Mouse (Mus musculus) kidney, adult 2 months (tissue): Measurements from ENCODE around the gene Fgf11. TPM values are rescaled to one million over a fixed set of nuclear protein-coding genes. Genes with fewer than 3 reads are reported as not detected.

Source experiments
- DNase-seq: peaks from one replicate; pipeline ENCODE4 v3.0.0; 2021
- H3K27ac ChIP-seq: fragments of 200-500 bp; 2 replicates; pipeline ENCODE4 v1.5.1; 2012; ENCODE audit warnings: low read depth, low read length, control low read depth, inconsistent platforms; ENCODE audit not compliant: insufficient read depth
- H3K27me3 ChIP-seq: fragments of 200-500 bp; replicated peaks from 2 replicates; pipeline ENCODE4 v1.6.1; 2012; ENCODE audit warnings: mild to moderate bottlenecking, moderate library complexity, low read length, inconsistent platforms; ENCODE audit not compliant: control insufficient read depth, insufficient read depth
- H3K36me3 ChIP-seq: fragments of 200-500 bp; 2 replicates; pipeline ENCODE4 v1.6.1; 2012; ENCODE audit warnings: mild to moderate bottlenecking, moderate library complexity, low read length, inconsistent platforms; ENCODE audit not compliant: control insufficient read depth, insufficient read depth
- H3K4me1 ChIP-seq: fragments of 200-500 bp; 2 replicates; pipeline ENCODE4 v1.6.1; 2011; ENCODE audit warnings: low read length; ENCODE audit not compliant: control insufficient read depth, insufficient read depth
- H3K4me3 ChIP-seq: fragments of 200-500 bp; 2 replicates; pipeline ENCODE4 v1.5.1; 2011; ENCODE audit warnings: mild to moderate bottlenecking, low read depth, low read length, control low read depth; ENCODE audit not compliant: insufficient read depth
- CTCF ChIP-seq: fragments of 200-500 bp; conservative IDR thresholded peaks from 2 replicates; pipeline ENCODE4 v1.5.1; 2011; ENCODE audit warnings: low read depth, mild to moderate bottlenecking, control low read depth, low read length, moderate library complexity, mixed read lengths; ENCODE audit not compliant: insufficient read depth, insufficient read length
- POLR2A ChIP-seq: fragments of 200-500 bp; IDR thresholded peaks from one replicate; pipeline ENCODE4 v1.6.1; 2011; ENCODE audit warnings: low read depth, low read length, control low read depth
- WGBS: fragments of 180-500 bp; shearing (Covaris S2); methylation state at CpG from one replicate; pipeline ENCODE4 v1.1.7; 2018; 5-methylcytosine and 5-hydroxymethylcytosine counted together
- polyA plus RNA-seq: library from polyadenylated mRNA; depleted of rRNA; stranded (reverse); fragments of >200 nt; gene quantifications from 2 replicates; pipeline ENCODE4 v1.2.3, GENCODE M21; 2012

The Fgf11 gene
- polyA plus RNA-seq, 1 experiment: 2.6 TPM

DNA sequence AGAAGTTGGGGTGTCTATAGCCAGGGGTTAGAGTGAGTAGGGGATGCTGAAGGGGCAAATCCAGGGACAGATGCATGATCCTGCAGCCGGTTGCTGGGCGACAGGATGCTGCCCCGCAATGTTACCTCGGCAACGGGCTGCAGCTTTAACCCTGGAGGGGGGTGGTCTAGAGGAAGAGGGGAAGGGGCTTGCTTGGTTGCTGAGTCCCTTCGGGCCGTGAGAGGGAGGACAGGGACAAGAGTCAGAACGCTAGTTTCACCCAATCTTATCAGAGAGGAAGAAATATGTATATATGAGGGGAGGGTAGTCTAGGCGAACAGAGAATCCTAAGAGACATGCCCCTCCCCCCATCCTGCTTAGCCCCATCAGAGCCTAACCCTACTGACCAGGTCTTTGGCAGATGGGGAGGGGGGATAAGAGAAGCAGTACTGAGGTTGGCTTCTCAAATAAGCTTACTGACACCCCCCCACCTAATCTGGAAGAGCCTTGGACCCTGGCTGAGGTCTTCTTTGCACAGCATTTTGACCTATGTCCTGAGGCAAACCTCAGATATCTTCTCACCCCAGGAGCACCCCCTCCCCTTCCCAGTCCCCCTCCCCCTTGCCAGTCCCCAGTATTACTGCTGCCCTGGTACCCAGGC lies 33.8 kb upstream of the Fgf11 start:
- Histone ChIP-seq H3K27me3 (no peaks in the 10 kb centered on the region), H3K4me3 (no peak overlapping the region), H3K27ac (no peak overlapping the region), H3K4me1 (peaks cover 6% of the 10 kb centered on the region), H3K36me3 (no peaks in the 10 kb centered on the region)
- no peak for DNase-seq
- TF ChIP-seq POLR2A (no peak), CTCF (no peak)
- 56% methylated on average over 9 of the region's 9 CpGs for WGBS

DNA sequence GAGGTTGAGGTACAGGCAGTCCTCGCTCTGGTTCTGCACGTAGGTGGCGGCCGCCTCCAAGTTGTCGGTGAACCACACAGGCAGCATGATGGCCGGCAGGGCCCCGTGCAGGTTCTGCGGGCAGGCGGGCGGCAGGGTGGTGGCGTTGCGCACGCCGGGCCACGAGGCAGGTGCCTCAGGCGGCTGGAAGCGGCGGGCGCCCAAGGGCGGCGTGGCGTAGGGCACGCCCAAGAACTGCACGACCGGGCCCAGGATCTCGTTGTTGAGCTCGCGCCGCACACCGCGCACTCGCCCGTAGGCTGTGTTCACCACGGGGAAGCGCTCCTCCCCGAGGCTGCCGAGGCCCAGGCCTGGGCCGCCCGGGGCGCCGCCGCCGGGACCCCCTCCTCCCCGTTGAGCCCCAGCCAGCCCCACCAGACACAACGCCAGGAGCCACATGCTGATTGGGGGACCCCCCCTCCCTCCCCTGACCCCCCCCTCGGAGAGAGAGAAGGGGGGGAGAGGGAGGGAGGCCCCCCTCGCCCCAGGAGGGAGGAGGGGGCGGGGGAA lies 32.4 kb upstream of the Fgf11 start:
- peak; percentile 33 for DNase-seq
- no peak overlapping the region for H3K27ac ChIP-seq

DNA sequence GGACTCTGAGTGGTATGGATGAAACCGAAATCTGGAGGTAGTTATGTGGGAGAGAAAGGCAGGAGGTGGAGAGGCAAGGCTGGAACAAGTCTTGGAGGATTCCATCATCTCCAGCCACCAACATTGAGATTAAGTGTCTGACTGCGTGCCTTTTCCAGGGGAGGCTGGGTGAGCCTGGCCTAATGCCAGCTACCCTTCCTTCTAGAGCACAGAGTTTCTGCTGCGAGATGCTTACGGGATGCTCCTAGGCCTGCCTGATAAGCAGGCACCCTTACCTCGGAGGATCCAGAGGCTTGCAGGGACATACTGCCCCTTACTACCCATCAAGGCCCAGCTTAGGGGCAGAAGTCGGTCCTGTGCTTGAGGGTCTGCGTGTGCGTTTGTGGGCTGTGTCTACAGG lies 31.9 kb upstream of the Fgf11 start:
- DNase-seq: no peak
- H3K4me1 ChIP-seq: no peaks in the 10 kb centered on the region
- H3K36me3 ChIP-seq: no peaks in the 10 kb centered on the region
- TF ChIP-seq CTCF: no peak
- TF ChIP-seq POLR2A: no peak
- H3K4me3 ChIP-seq: 0 out of 2 replicates have a peak overlapping the region, but pooled peaks have one; percentile 16
- H3K27me3 ChIP-seq: no peaks in the 10 kb centered on the region
- no peak overlapping the region for H3K27ac ChIP-seq
- WGBS: 78% methylated on average over 8 of the region's 8 CpGs

More for the DNA sequence above, 32.4 kb upstream of the Fgf11 start:
- Histone ChIP-seq H3K27me3 (no peaks in the 10 kb centered on the region), H3K4me1 (peaks cover 4% of the 10 kb centered on the region), H3K36me3 (no peaks in the 10 kb centered on the region), H3K4me3 (peak overlapping the region; percentile 16; the same call in 1 of the 2 replicates)
- TF ChIP-seq CTCF (no peak), POLR2A (no peak)
- WGBS: 29% methylated on average over 40 of the region's 48 CpGs

DNA sequence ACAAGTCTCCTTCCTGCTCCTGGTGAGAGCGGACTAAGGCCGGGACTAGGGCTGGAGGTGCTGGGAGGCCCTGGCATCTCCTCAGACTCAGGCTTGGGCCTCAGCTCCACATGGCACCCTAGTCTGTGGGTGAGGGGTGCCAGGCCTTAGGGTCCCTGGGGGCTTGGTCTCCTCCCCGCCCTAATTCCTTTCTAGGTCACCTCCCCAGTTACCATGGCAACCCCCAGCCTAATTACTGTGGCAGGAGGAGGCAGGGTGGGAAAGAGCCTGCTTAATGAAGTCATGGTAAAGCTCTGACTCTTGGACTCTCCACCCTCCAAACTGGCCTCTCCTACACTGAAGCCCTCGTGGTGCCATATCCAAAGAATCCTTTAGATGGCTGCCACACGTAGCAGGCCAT lies 27.2 kb upstream of the Fgf11 start:
- no peaks in the 10 kb centered on the region for H3K36me3 ChIP-seq
- 74% methylated on average over 5 of the region's 5 CpGs for WGBS

DNA sequence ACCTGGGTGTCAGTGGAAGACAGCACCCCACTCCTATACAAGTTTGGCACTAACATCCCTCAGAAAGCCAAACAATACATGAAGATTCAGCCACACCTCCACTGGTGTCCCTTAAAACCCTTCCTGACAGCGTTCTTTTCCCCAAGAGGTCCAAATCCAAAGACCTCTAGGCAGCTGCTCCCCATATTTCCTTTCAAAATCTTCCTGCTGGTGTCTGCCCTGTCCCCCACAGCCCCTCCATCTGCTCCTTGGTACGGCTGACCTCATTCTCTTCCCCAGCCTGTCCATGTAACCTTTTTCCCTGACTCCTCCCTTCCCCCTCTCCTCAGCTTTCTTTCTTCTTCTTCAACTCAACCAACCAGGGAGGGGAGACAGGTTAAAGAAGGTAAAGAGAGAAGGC lies 21.8 kb upstream of the Fgf11 start:
- no peak for DNase-seq
- no peak overlapping the region for H3K4me3 ChIP-seq
- no peak overlapping the region for H3K27ac ChIP-seq
- no peaks in the 10 kb centered on the region for H3K27me3 ChIP-seq
- no peaks in the 10 kb centered on the region for H3K4me1 ChIP-seq
- WGBS: 46% methylated on average over 2 of the region's 2 CpGs
- H3K36me3 ChIP-seq: no peaks in the 10 kb centered on the region
- TF ChIP-seq POLR2A (no peak), CTCF (no peak)

More for the DNA sequence above, 27.2 kb upstream of the Fgf11 start:
- TF ChIP-seq POLR2A (no peak), CTCF (no peak)
- no peak for DNase-seq
- no peaks in the 10 kb centered on the region for H3K4me1 ChIP-seq
- H3K4me3 ChIP-seq: no peak overlapping the region
- no peak overlapping the region for H3K27ac ChIP-seq
- H3K27me3 ChIP-seq: no peaks in the 10 kb centered on the region

DNA sequence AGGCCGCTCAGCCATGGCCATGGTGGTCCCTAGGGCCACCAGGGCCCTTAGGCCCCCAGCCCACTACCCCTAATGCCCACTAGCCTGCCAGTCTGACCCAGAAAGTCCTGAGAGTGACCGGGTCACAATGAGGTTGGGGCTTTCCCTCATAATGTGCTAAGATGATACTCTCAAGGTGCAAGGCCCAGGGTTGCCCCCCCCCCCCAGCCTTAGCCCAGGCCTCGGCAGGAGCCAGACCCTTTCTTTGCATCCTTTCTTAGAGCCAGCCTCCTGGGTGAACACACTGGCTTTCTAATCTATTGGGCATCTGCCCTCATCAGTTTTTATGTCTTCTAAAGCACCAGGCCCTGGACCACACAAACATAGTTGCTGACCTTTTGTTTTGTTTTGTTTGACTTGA lies 20.4 kb upstream of the Fgf11 start, which contains the start of gene Spem1:
Spem1 (minus strand) TSS at position 101 of the 400 bp plus-strand sequence.
- TF ChIP-seq CTCF (no peak), POLR2A (no peak)

DNA sequence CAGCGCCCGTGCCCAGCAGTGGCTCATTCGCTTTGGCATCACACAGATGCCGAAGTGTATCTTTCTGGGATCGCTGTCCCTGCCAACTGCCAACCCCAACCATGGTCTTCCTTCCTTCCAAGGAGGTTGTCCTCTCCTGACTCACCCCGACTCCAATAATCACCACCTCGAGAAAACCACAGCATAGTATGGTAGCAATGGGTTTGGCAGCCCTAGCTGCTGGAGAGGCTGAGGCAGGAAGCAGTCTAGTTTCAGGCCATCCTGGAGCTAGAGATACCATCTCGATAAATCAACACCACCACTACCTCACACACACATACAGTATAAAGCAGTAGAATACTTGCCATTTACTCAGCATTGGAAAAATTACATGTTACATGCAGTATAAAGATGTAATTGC lies 17.2 kb upstream of the Fgf11 start:
- Histone ChIP-seq H3K4me3 (no peak overlapping the region), H3K4me1 (no peaks in the 10 kb centered on the region), H3K27me3 (no peaks in the 10 kb centered on the region), H3K36me3 (no peaks in the 10 kb centered on the region), H3K27ac (no peak overlapping the region)
- 87% methylated on average over 8 of the region's 8 CpGs for WGBS
- no peak for DNase-seq
- TF ChIP-seq CTCF: no peak
- no peak for TF ChIP-seq POLR2A

More for the DNA sequence above, 20.4 kb upstream of the Fgf11 start, which contains the start of gene Spem1:
- Histone ChIP-seq H3K4me1 (no peaks in the 10 kb centered on the region), H3K27ac (no peak within 1 kb of the TSS), H3K27me3 (no peaks in the 10 kb centered on the region), H3K36me3 (no peaks in the 10 kb centered on the region), H3K4me3 (no peak within 1 kb of the TSS)
- 86% methylated on average over 3 of the region's 3 CpGs for WGBS
- DNase-seq: no peak
